17 mouse cellular contexts compared by ENCODE assay signal in genomic region chr5:33632526-33632925, GRCm38 (mm10).
"Had no signal": no experiment of that assay in that cellular context is flagged by ENCODE, and none has a peak within 500 bp of the region (broad histone marks: within the 10 kb centered on the region; RNA-seq: fewer than 3 reads in every experiment).

No protein-coding gene starts in this region.

- H3K27ac ChIP-seq: limb, embryonic 10.5 days; limb, embryonic 13.5 days; liver, embryonic 13.5 days; macrophage; midbrain, embryonic 12.5 days; midbrain, embryonic 15.5 days; neural tube, embryonic 13.5 days; stomach, embryonic 15.5 days had no signal

- H3K4me3 ChIP-seq: limb, embryonic 10.5 days; limb, embryonic 13.5 days; liver, embryonic 13.5 days; midbrain, embryonic 12.5 days; midbrain, embryonic 15.5 days; neural tube, embryonic 13.5 days; stomach, embryonic 15.5 days had no signal

- DNase-seq: kidney, postnatal 14 days; kidney, postnatal 4 days; layer of hippocampus, adult 9-11 months; liver; liver, embryonic 13.5 days; lung, adult 2 months; retina, postnatal 1 day; right cerebral cortex, postnatal 25 days; spleen, adult 18-20 months; thymus, postnatal 25 days had no signal
